Mouse (Mus musculus) embryonic facial prominence, embryonic 11.5 days (tissue): ENCODE measurements at regions not wholly inside any gene's neighbourhood (a gene's known extent, or its start where the extent isn't known, plus 50 kb on each side); places are given as distances from the start of the nearest gene placed in this dataset.
A peak's percentile ranks its signal among the peaks of the same experiment; 100 is the strongest.

ENCODE experiments used
- ATAC-seq: fragments of 200-750 bp; cut with Nextera tagmentation; replicated peaks from 2 replicates; pipeline ENCODE4 v1.8.0; 2017; ENCODE audit warnings: low read depth; ENCODE audit not compliant: insufficient number of reproducible peaks, low FRiP score, low TSS enrichment
- DNase-seq: peaks from one replicate; pipeline ENCODE4 v3.0.0-alpha.2; 2015; ENCODE audit warnings: low spot score
- H3K27ac ChIP-seq: fragments of 300-500 bp; sonication (generic); replicated peaks from 2 replicates; pipeline ENCODE4 v1.5.1; 2014; ENCODE audit warnings: mild to moderate bottlenecking, low read depth, low read length, control low read depth
- H3K27me3 ChIP-seq: fragments of 300-500 bp; sonication (generic); 2 replicates; pipeline ENCODE4 v1.6.1; 2014; ENCODE audit warnings: mild to moderate bottlenecking, low read length, moderate library complexity, mixed read lengths; ENCODE audit not compliant: control insufficient read depth, insufficient read depth
- H3K36me3 ChIP-seq: fragments of 300-500 bp; sonication (generic); replicated peaks from 2 replicates; pipeline ENCODE4 v1.6.1; 2014; ENCODE audit warnings: low read depth, mild to moderate bottlenecking, low read length, moderate library complexity, mixed read lengths; ENCODE audit not compliant: control insufficient read depth, insufficient read depth
- H3K4me1 ChIP-seq: fragments of 300-500 bp; sonication (generic); 2 replicates; pipeline ENCODE4 v1.6.1; 2014; ENCODE audit warnings: low read length, mixed read lengths; ENCODE audit not compliant: control insufficient read depth, insufficient read depth
- H3K4me2 ChIP-seq: fragments of 300-500 bp; sonication (generic); 2 replicates; pipeline ENCODE4 v1.6.1; 2014; ENCODE audit warnings: low read depth, mild to moderate bottlenecking, control low read depth, low read length, moderate library complexity
- H3K4me3 ChIP-seq: fragments of 300-500 bp; sonication (generic); 2 replicates; pipeline ENCODE4 v1.5.1; 2014; ENCODE audit warnings: low read depth, low read length, control low read depth
- H3K9ac ChIP-seq: fragments of 300-500 bp; sonication (generic); replicated peaks from 2 replicates; pipeline ENCODE4 v1.6.1; 2014; ENCODE audit warnings: mild to moderate bottlenecking, control low read depth, low read length
- H3K9me3 ChIP-seq: fragments of 300-500 bp; sonication (generic); replicated peaks from 2 replicates; pipeline ENCODE4 v1.6.1; 2016; ENCODE audit warnings: mild to moderate bottlenecking, low read length, inconsistent platforms, mixed read lengths; ENCODE audit not compliant: control insufficient read depth
- WGBS: fragments of 180-500 bp; shearing (Covaris S2); extraction: QIAGEN DNeasy Blood & Tissue Kit; methylation state at CpG from one replicate; pipeline ENCODE4 v1.1.7; 2014; 5-methylcytosine and 5-hydroxymethylcytosine counted together

- no peak for DNase-seq
- Histone ChIP-seq H3K36me3 (no peaks in the 10 kb centered on the region), H3K27ac (no peak overlapping the region), H3K4me1 (no peaks in the 10 kb centered on the region), H3K9ac (no peak overlapping the region), H3K4me3 (no peak overlapping the region), H3K4me2 (no peak overlapping the region), H3K27me3 (no peaks in the 10 kb centered on the region), H3K9me3 (no peaks in the 10 kb centered on the region)
- 87% methylated on average over 6 of the region's 6 CpGs for WGBS
- ATAC-seq, result no peak
These were observed 57.0 kb upstream of the Pkdcc start for GRCm38 (mm10) chr17:83158053-83158452.

GRCm38 (mm10) chr17:83158652-83159051, 56.4 kb upstream of the Pkdcc start:
- no peak overlapping the region for H3K9ac ChIP-seq
- WGBS, result 90% methylated on average over 10 of the region's 10 CpGs

GRCm38 (mm10) chr17:83159634-83160033, 55.5 kb upstream of the Pkdcc start:
- H3K27me3 ChIP-seq, result no peaks in the 10 kb centered on the region

More at GRCm38 (mm10) chr17:83158652-83159051, 56.4 kb upstream of the Pkdcc start:
- Histone ChIP-seq H3K36me3 (no peaks in the 10 kb centered on the region), H3K27ac (no peak overlapping the region), H3K9me3 (no peaks in the 10 kb centered on the region), H3K4me3 (no peak overlapping the region), H3K27me3 (no peaks in the 10 kb centered on the region), H3K4me2 (no peak overlapping the region), H3K4me1 (no peaks in the 10 kb centered on the region)
- ATAC-seq (no peak), DNase-seq (no peak)

GRCm38 (mm10) chr17:83160296-83160695, 54.8 kb upstream of the Pkdcc start:
- Histone ChIP-seq H3K4me1 (no peaks in the 10 kb centered on the region; the same call in 1 of the 2 replicates), H3K27me3 (no peaks in the 10 kb centered on the region), H3K36me3 (no peaks in the 10 kb centered on the region), H3K4me2 (no peak overlapping the region), H3K9me3 (no peaks in the 10 kb centered on the region), H3K4me3 (no peak overlapping the region), H3K9ac (no peak overlapping the region), H3K27ac (no peak overlapping the region)
- ATAC-seq, result no peak
- DNase-seq, result no peak
- 72% methylated on average over 4 of the region's 4 CpGs for WGBS

More at GRCm38 (mm10) chr17:83159634-83160033, 55.5 kb upstream of the Pkdcc start:
- no peaks in the 10 kb centered on the region for H3K4me1 ChIP-seq
- DNase-seq (no peak), ATAC-seq (no peak)
- no peaks in the 10 kb centered on the region for H3K36me3 ChIP-seq
- 84% methylated on average over 4 of the region's 4 CpGs for WGBS
- H3K9me3 ChIP-seq, result no peaks in the 10 kb centered on the region
- no peak overlapping the region for H3K27ac ChIP-seq
- no peak overlapping the region for H3K9ac ChIP-seq
- H3K4me3 ChIP-seq, result no peak overlapping the region
- H3K4me2 ChIP-seq, result no peak overlapping the region

GRCm38 (mm10) chr17:83161731-83162130, 53.4 kb upstream of the Pkdcc start:
- Histone ChIP-seq H3K27me3 (no peaks in the 10 kb centered on the region), H3K4me3 (no peak overlapping the region), H3K36me3 (no peaks in the 10 kb centered on the region), H3K9me3 (no peaks in the 10 kb centered on the region), H3K9ac (no peak overlapping the region), H3K27ac (no peak overlapping the region), H3K4me1 (peaks cover 3% of the 10 kb centered on the region), H3K4me2 (no peak overlapping the region)
- ATAC-seq (no peak), DNase-seq (no peak)
- 70% methylated on average over 2 of the region's 2 CpGs for WGBS

GRCm38 (mm10) chr17:83163952-83164560, 51.0 kb upstream of the Pkdcc start:
- Histone ChIP-seq H3K36me3 (no peaks in the 10 kb centered on the region), H3K27ac (0 out of 2 replicates have a peak overlapping the region, but pooled peaks have one; percentile 10), H3K9me3 (no peaks in the 10 kb centered on the region), H3K4me2 (no peak overlapping the region), H3K27me3 (no peaks in the 10 kb centered on the region), H3K4me1 (peaks cover 3% of the 10 kb centered on the region), H3K4me3 (no peak overlapping the region), H3K9ac (no peak overlapping the region)
- DNase-seq (peak; percentile 36), ATAC-seq (no peak)
- 23% methylated on average over 9 of the region's 9 CpGs for WGBS

GRCm38 (mm10) chr17:83164728-83165127, 50.4 kb upstream of the Pkdcc start:
- Histone ChIP-seq H3K9me3 (no peaks in the 10 kb centered on the region), H3K27me3 (no peaks in the 10 kb centered on the region), H3K4me2 (no peak overlapping the region), H3K36me3 (no peaks in the 10 kb centered on the region), H3K27ac (no peak overlapping the region), H3K9ac (no peak overlapping the region), H3K4me1 (peaks cover 3% of the 10 kb centered on the region), H3K4me3 (no peak overlapping the region)
- peak; percentile 75 for DNase-seq
- 5% methylated on average over 4 of the region's 4 CpGs for WGBS
- ATAC-seq, result no peak

- H3K27ac ChIP-seq, result no peak overlapping the region
- no peaks in the 10 kb centered on the region for H3K9me3 ChIP-seq
- ATAC-seq, result no peak
These were observed 50.0 kb upstream of the Pkdcc start for GRCm38 (mm10) chr17:83165140-83165539.

More at GRCm38 (mm10) chr17:83165140-83165539, 50.0 kb upstream of the Pkdcc start:
- Histone ChIP-seq H3K27me3 (no peaks in the 10 kb centered on the region), H3K36me3 (no peaks in the 10 kb centered on the region), H3K9ac (no peak overlapping the region), H3K4me2 (no peak overlapping the region), H3K4me3 (no peak overlapping the region), H3K4me1 (peaks cover 3% of the 10 kb centered on the region)
- DNase-seq, result peak; percentile 38
- 22% methylated on average over 4 of the region's 4 CpGs for WGBS
